Mouse (Mus musculus) embryonic fibroblast, embryonic 13.5 days (primary cell): ENCODE data around the gene Htr1f.

Source experiments
- CTCF ChIP-seq: IDR thresholded peaks from 2 replicates; pipeline ENCODE4 v1.5.1; 2011; ENCODE audit warnings: mild to moderate bottlenecking, control low read depth, low read length, moderate library complexity, borderline replicate concordance; ENCODE audit not compliant: insufficient read depth
- POLR2A ChIP-seq: IDR thresholded peaks from 2 replicates; pipeline ENCODE4 v1.6.1; 2011; ENCODE audit warnings: low read depth, mild to moderate bottlenecking, control low read depth, low read length, moderate library complexity

DNA sequence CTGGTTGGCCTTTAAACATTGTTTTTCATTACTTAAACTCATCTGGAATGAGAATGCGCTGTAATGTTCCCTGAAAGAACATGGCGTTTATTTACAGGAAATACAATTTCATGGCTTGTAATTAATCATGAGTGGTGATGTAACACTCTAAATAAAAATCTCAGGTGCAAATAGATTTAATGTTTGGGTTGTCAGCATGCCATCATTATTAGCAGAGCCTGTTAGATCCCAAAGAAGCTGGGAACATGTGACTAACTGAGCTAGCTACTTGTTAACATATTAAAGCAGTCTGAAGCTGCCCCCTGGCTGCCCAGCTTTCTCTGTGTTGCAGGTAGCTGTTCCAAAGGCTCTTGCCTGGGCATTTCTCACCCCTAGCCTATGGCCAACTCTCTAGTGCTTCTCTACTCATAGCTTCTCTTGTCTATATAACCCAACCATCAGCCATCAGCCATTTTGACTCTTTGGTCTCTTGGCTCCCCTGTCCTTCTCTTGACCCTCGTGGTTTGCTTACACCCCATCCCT lies 227.0 kb downstream of the Htr1f start:
- TF ChIP-seq CTCF (no peak), POLR2A (no peak)
